Mouse (Mus musculus) gastrocnemius, adult 18-20 months (tissue): Measurements from ENCODE around the gene Fam234b. TPM values are rescaled to one million over a fixed set of nuclear protein-coding genes. Genes with fewer than 3 reads are reported as not detected.

Experiments used
- DNase-seq: peaks from one replicate; pipeline ENCODE4 v3.0.0; 2021; ENCODE audit warnings: low spot score
- total RNA-seq, 2 experiments: library from RNA; stranded (reverse); gene quantifications; 2 replicates each; pipeline ENCODE4 v1.2.3; 2021

The Fam234b gene
- total RNA-seq, 2 experiments from 2014 or later: 2.3 to 6.1 TPM

- DNase-seq: no peak
These were observed 26.1 kb downstream of the Fam234b start for GRCm38 (mm10) chr6:135223786-135224416.

GRCm38 (mm10) chr6:135228465-135228941, 30.7 kb downstream of the Fam234b start:
- no peak for DNase-seq

- DNase-seq: no peak
These were observed 32.8 kb downstream of the Fam234b start for GRCm38 (mm10) chr6:135230586-135230985.

GRCm38 (mm10) chr6:135232443-135233182, 34.8 kb downstream of the Fam234b start:
- no peak for DNase-seq

- no peak for DNase-seq
These were observed 38.0 kb downstream of the Fam234b start for GRCm38 (mm10) chr6:135235742-135236141.

GRCm38 (mm10) chr6:135236576-135236975, 38.8 kb downstream of the Fam234b start:
- DNase-seq: no peak

GRCm38 (mm10) chr6:135237326-135237725, 39.5 kb downstream of the Fam234b start:
- no peak for DNase-seq

GRCm38 (mm10) chr6:135238211-135238610, 40.4 kb downstream of the Fam234b start:
- DNase-seq: no peak

- no peak for DNase-seq
These were observed 42.6 kb downstream of the Fam234b start for GRCm38 (mm10) chr6:135240361-135240760.

GRCm38 (mm10) chr6:135245586-135245985, 47.8 kb downstream of the Fam234b start:
- DNase-seq: no peak

GRCm38 (mm10) chr6:135247861-135248260, 50.1 kb downstream of the Fam234b start:
- DNase-seq: no peak

GRCm38 (mm10) chr6:135249846-135250531, 52.2 kb downstream of the Fam234b start:
- peak; percentile 84 for DNase-seq

GRCm38 (mm10) chr6:135250926-135251699, 53.3 kb downstream of the Fam234b start:
- no peak for DNase-seq

- peak; percentile 19 for DNase-seq
These were observed 54.3 kb downstream of the Fam234b start for GRCm38 (mm10) chr6:135251849-135252727.

GRCm38 (mm10) chr6:135252728-135253077, 54.9 kb downstream of the Fam234b start:
- DNase-seq: peak; percentile 80

GRCm38 (mm10) chr6:135254153-135254552, 56.4 kb downstream of the Fam234b start, which contains the start of gene Gsg1:
TSS of gene Gsg1 (minus strand) at chr6:135254351.
- DNase-seq: no peak

GRCm38 (mm10) chr6:135260435-135260834, 62.7 kb downstream of the Fam234b start:
- DNase-seq: no peak

- no peak for DNase-seq
These were observed 63.3 kb downstream of the Fam234b start for GRCm38 (mm10) chr6:135261124-135261523.

GRCm38 (mm10) chr6:135262565-135262964, 64.8 kb downstream of the Fam234b start:
- no peak for DNase-seq

- no peak for DNase-seq
These were observed 66.4 kb downstream of the Fam234b start for GRCm38 (mm10) chr6:135264136-135264535.
